Mouse (Mus musculus): ENCODE data around the gene Rnf26. TPM values are rescaled to one million over a fixed set of nuclear protein-coding genes. Genes with fewer than 3 reads are reported as not detected.

Gene Rnf26
- 17.2 to 23.5 TPM (median 20.6 TPM) in 4 replicates for total RNA-seq (2023)

DNA sequence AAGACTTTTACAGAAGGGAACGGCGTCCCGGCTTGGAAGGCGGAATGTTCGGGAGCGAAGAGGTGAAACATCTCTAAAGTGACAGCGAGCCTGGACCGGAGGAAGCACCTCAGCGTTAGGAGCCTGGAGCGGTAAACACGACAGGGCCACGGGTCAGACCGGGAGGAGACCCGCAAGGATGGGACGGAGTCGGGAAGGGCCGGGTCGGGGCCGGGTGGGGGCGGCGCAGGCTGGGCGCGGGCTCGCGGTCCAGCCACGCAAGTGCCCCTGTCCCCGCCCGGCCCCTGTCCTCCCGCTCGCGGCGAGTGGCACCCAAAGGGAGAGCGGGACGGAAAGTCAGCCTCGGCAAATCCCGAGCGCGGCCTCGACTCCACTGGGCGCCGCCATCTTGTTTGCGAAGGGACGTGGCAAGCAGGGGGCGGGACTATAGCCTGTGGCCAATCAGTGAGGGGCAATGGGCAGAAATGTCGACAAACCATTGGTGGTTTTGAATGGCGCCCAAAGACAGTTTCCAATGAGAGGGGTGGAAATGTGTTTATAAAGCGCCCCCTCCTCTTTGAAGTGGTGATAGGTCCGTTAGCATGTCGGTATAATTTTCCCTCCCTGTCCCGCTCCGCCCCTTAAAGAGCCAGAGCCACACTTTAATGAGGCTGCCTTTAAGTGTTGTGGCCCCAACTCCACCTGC lies at the start of gene Rnf26, which contains the start of gene Gm49380:
TSS of gene Rnf26 (minus strand) at position 413 of the 685 bp plus-strand sequence.
TSS of gene Gm49380 (minus strand) at position 396 of the 685 bp plus-strand sequence.

DNA sequence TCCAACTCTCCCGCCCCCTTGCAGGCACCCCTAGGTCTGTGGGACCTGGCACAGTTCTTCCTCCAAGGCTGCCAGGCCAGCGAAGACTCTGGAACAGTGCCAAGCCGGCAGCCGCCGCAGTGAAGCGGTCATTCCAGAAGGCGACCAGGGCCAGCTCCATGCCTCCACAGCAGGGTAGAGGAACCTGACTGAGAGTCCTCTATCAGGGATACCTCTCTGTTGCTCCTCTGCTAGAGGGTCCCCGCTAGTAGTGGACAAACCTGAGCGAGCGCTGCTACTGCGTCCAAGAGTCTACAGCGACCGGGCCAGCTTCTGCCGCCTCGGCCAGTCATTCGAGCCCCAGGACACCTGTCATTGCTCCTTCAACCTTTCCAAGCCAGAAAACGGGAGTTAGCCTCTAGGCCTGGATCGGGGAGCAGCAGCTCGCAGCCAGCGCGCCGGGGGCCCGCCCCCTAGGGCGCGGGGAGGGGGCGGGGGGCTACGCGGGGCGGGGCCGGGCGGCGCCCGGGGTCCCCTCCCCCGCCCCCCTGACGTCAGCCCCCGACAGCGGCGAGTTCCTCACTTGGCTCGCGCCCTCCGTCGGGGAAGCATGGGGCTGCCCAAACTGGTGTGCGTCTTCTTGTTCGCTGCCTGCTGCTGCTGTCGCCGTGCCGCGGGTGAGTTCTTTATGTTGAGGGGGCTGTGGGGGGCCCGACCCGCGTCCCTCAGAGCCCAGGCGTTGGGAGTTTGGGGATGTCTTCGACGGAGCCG lies 21.0 kb upstream of the Rnf26 start, which contains the start of gene Mcam:
TSS of gene Mcam (plus strand) at position 369 of the 750 bp plus-strand sequence.

DNA sequence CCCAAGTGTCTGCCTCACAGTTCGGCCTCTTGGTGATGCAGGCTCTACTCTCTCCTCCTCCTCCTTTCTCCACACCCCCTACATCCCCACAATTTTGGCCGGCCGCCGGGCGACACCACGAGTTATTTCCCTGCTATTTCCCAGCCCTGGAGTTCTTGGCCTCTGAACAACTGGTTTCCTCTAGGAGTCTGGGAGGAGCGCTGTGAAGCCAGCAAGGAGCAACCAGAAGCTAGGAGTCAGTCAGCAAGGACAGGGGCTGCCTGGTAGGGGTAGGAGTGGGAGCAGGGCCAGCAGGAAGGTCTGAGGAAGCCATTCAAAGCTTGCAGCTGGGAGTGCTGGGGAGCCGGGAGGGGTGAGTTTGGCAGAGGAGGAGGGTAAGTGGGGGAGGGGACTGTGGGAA lies 6.2 kb downstream of the Rnf26 start, which contains the start of gene C1qtnf5:
TSS of gene C1qtnf5 (plus strand) at position 136 of the 400 bp plus-strand sequence.

DNA sequence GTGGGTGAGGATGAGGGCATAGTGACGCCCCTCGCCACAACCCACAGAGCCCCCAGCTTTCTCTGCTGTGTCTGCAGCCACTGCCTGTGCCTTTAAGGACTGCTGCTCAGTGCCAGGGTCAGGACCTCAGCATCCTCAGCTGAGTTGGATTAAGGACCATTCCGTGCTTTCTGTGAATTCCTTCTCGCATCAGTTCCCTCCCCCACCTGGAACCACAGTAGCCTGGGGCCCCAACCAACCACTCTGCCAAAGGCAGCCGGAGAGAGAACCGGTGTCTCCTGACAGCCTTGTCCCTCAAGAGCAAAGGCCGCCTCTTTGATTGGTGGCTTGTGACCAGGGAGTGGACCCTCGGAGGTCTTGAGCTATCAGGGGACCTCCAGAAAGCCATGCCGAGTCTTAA lies 11.8 kb downstream of the Rnf26 start, which contains the start of gene Mfrp:
TSS of gene Mfrp (plus strand) at position 240 of the 400 bp plus-strand sequence.

DNA sequence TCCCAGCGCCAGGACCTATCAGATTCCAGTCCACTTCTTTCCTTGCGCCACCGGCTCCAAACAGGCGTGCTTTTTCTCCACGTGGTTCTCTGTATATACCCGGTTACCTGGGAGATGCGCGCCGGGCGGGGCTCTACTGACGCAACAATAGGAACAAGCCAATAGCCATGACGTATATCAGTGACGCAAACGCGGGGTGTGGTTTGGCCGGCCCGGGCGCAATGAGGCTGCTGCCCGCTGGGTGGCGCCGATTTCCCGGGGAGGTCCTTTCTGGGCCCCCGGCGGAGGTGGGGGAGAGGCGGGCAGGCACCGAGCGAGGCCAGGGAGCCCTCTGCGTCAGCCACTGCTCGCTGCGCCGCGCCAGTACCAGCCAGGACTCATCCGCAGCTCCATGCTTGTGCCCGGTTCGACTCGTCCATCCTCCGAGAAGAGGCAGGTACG lies 46.5 kb downstream of the Rnf26 start, which contains the start of gene Usp2:
TSS of gene Usp2 (plus strand) at position 237 of the 441 bp plus-strand sequence.

Other genes with a start within 250 kb of the Rnf26 start
- gene Thy1, start 70.1 kb downstream of the Rnf26 start, total RNA-seq (2023), result 1.4 to 3.1 TPM (median 2.6 TPM) in 4 replicates
- gene Usp2, start 46.5 kb downstream of the Rnf26 start, total RNA-seq (2023), result 19.0 to 31.1 TPM (median 23.0 TPM) in 4 replicates
- 0.55 to 0.73 TPM (median 0.69 TPM) in 3 of 4 replicates, not detected in the other for gene Mfrp, start 11.8 kb downstream of the Rnf26 start, total RNA-seq (2023)
- gene C1qtnf5, start 6.3 kb downstream of the Rnf26 start, total RNA-seq (2023), result 2.8 TPM in 1 of 4 replicates, not detected in the others
- gene Gm49380, start within 50 bp of the Rnf26 start, total RNA-seq (2023), result 0.21 TPM in 1 of 4 replicates, not detected in the others
- gene Mcam, start 21.0 kb upstream of the Rnf26 start, total RNA-seq (2023), result 0.20 to 0.27 TPM (median 0.27 TPM) in 3 of 4 replicates, not detected in the other
- 133 to 146 TPM (median 140 TPM) in 4 replicates for gene Cbl, start 120.5 kb upstream of the Rnf26 start, total RNA-seq (2023)
- not detected in 4 replicates for gene Ccdc153, start 127.2 kb upstream of the Rnf26 start, total RNA-seq (2023)
- not detected in 4 replicates for gene Pdzd3, start 138.0 kb upstream of the Rnf26 start, total RNA-seq (2023)
- 4.3 to 6.5 TPM (median 6.0 TPM) in 4 replicates for gene Nlrx1, start 155.1 kb upstream of the Rnf26 start, total RNA-seq (2023)
- not detected in 4 replicates for gene Abcg4, start 175.1 kb upstream of the Rnf26 start, total RNA-seq (2023)
- 52.6 to 65.7 TPM (median 58.7 TPM) in 4 replicates for gene Hinfp, start 192.2 kb upstream of the Rnf26 start, total RNA-seq (2023)
- 17.0 to 21.3 TPM (median 20.4 TPM) in 4 replicates for gene C2cd2l, start 206.8 kb upstream of the Rnf26 start, total RNA-seq (2023)
- gene Dpagt1, start 212.5 kb upstream of the Rnf26 start, total RNA-seq (2023), result 8.1 to 11.0 TPM (median 9.4 TPM) in 4 replicates
- 34.2 to 44.5 TPM (median 37.9 TPM) in 4 replicates for gene H2afx, start 221.2 kb upstream of the Rnf26 start, total RNA-seq (2023)
- gene Hmbs, start 230.7 kb upstream of the Rnf26 start, total RNA-seq (2023), result 14.8 to 18.8 TPM (median 16.7 TPM) in 4 replicates
- 60.1 to 72.9 TPM (median 69.4 TPM) in 4 replicates for gene Vps11, start 248.2 kb upstream of the Rnf26 start, total RNA-seq (2023)